Comparison of ENCODE assay signal across 9 mouse cellular contexts in the genomic region with DNA sequence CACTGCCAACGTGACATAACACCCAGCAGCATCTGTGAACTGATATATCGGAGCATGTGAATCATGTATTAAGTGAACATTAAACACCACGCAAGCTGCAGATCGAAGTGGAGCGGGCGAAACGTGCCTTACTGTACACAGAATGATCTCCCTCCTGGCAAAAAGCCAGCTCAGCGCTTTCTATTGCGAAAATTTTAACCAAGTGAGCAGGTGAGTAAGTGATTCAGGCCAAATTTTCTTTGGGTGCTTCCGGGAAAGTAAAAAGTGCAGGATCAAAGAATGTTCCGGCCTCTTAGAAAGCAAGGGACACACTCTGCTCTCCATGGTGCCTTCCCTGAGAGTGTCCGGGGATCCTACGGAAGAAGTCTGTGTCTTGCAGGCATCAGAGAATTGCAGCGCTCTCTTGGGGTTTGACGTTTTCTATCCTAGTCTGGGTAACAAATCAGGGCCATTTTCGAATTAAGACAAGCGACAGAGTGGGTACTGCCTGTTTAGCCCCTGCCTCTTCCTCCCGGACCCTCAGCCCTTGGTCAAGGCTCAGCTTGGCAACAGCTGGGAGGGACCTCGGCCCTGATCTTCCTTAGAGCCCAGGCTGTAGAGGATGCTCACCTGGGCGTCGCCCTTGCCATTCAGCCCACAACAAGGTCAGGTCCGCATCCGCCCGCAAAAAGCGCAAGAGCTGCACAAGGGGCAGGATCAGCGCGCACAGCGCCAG. TPM values are rescaled to one million over a fixed set of nuclear protein-coding genes. Genes with fewer than 3 reads are reported as not detected.
DNase-seq lines count a peak whose midpoint lies in the region; ATAC-seq and TF ChIP-seq lines count a peak whose summit lies in the region.
"Had no signal": no experiment of that assay in that cellular context is flagged by ENCODE, and none has a peak within 500 bp of the region (broad histone marks: within the 10 kb centered on the region; RNA-seq: fewer than 3 reads in every experiment).

No protein-coding gene starts in this region.

- TF ChIP-seq POLR2A in bone marrow, adult 2 months (IDR thresholded peaks at IDR 0.05; ENCODE audit: borderline replicate concordance, control insufficient read depth, low read depth, low read length) = no peak

- peak overlapping the region; percentile 92 for H3K4me2 ChIP-seq in neural tube, embryonic 11.5 days (ENCODE audit: low read depth)
- peak overlapping the region; percentile 74 for H3K4me2 ChIP-seq in hindbrain, embryonic 14.5 days (replicated peaks)
- H3K4me2 ChIP-seq in stomach, embryonic 15.5 days = peak overlapping the region; percentile 93

- WGBS in neural tube, embryonic 11.5 days = 11% methylated on average over 28 of the region's 28 CpGs
- 6% methylated on average over 28 of the region's 28 CpGs for WGBS in bone marrow, adult 2 months
- 6% methylated on average over 28 of the region's 28 CpGs for WGBS in hindbrain, embryonic 14.5 days
- 3% methylated on average over 28 of the region's 28 CpGs for WGBS in stomach, embryonic 15.5 days

- H3K9ac ChIP-seq in neural tube, embryonic 11.5 days (ENCODE audit: low read length) = peak overlapping the region; percentile 65
- H3K9ac ChIP-seq in hindbrain, embryonic 14.5 days = peak overlapping the region; percentile 60
- H3K9ac ChIP-seq in stomach, embryonic 15.5 days = peak overlapping the region; percentile 46

- peak overlapping the region; percentile 51 for H3K4me3 ChIP-seq in neural tube, embryonic 11.5 days (ENCODE audit: low read depth, low read length)
- H3K4me3 ChIP-seq in bone marrow, adult 2 months (replicated peaks; ENCODE audit: control insufficient read depth, low read depth, low read length) = peak overlapping the region; percentile 96
- H3K4me3 ChIP-seq in hindbrain, embryonic 14.5 days (replicated peaks; ENCODE audit: low read length) = peak overlapping the region; percentile 52
- peak overlapping the region; percentile 97 for H3K4me3 ChIP-seq in megakaryocyte, embryonic 14.5 days (replicated peaks)
- H3K4me3 ChIP-seq in stomach, embryonic 15.5 days (replicated peaks) = peak overlapping the region; percentile 68

- DNase-seq in neural tube, embryonic 11.5 days (ENCODE audit: low spot score) = no peak
- DNase-seq in neural tube, embryonic 10.5 days (ENCODE audit: extremely low spot score, low spot score) = no peak
- peak; percentile 41 for DNase-seq in hindbrain, embryonic 14.5 days (ENCODE audit: low spot score)
- DNase-seq in left cerebral cortex, postnatal 25 days (ENCODE audit: low spot score in 2 of 2) = peak; percentile 10 to 32

- peak; percentile 11 for ATAC-seq in neural tube, embryonic 11.5 days (ENCODE audit: insufficient read depth, low FRiP score, low TSS enrichment)
- ATAC-seq in erythroid progenitor cell, adult 5-6 weeks (replicated peaks; ENCODE audit: low FRiP score, poor library complexity, severe bottlenecking) = peak; percentile 34; the same call in 1 of the 2 replicates
- peak; percentile 72; the same call in 1 of the 2 replicates for ATAC-seq in hindbrain, embryonic 14.5 days (ENCODE audit: low FRiP score)
- ATAC-seq in stomach, embryonic 15.5 days (ENCODE audit: insufficient read depth, low FRiP score, low read depth) = peak; percentile 65

- no peaks in the 10 kb centered on the region for H3K9me3 ChIP-seq in neural tube, embryonic 11.5 days (ENCODE audit: control insufficient read depth, low read length)
- no peaks in the 10 kb centered on the region for H3K9me3 ChIP-seq in hindbrain, embryonic 14.5 days (ENCODE audit: control insufficient read depth, low read length)
- H3K9me3 ChIP-seq in megakaryocyte, embryonic 14.5 days = peaks cover 7% of the 10 kb centered on the region
- H3K9me3 ChIP-seq in stomach, embryonic 15.5 days = no peaks in the 10 kb centered on the region

- TF ChIP-seq CTCF in bone marrow, adult 2 months (IDR thresholded peaks at IDR 0.05; ENCODE audit: control insufficient read depth, insufficient read depth, low read length) = no peak

- H3K27ac ChIP-seq in neural tube, embryonic 11.5 days (ENCODE audit: low read depth, low read length) = no peak overlapping the region
- peak overlapping the region; percentile 96 for H3K27ac ChIP-seq in bone marrow, adult 2 months (ENCODE audit: control insufficient read depth, insufficient read depth, low read depth, low read length, poor library complexity)
- H3K27ac ChIP-seq in hindbrain, embryonic 14.5 days = 0 out of 2 replicates have a peak overlapping the region, but pooled peaks have one; percentile 28
- peak overlapping the region; percentile 86 for H3K27ac ChIP-seq in stomach, embryonic 15.5 days

- H3K36me3 ChIP-seq in neural tube, embryonic 11.5 days (ENCODE audit: control insufficient read depth, insufficient read depth, low read length) = no peaks in the 10 kb centered on the region
- no peaks in the 10 kb centered on the region for H3K36me3 ChIP-seq in hindbrain, embryonic 14.5 days (replicated peaks; ENCODE audit: control insufficient read depth, insufficient read depth)
- no peaks in the 10 kb centered on the region for H3K36me3 ChIP-seq in megakaryocyte, embryonic 14.5 days (replicated peaks; ENCODE audit: low read length)
- H3K36me3 ChIP-seq in stomach, embryonic 15.5 days = no peaks in the 10 kb centered on the region

- intact Hi-C loops in left cerebral cortex, postnatal 25 days (cut with DNase I) = loop anchor here (5.0 to 10.0 kb wide), 2 partner anchors 127 to 579 kb away; a partner anchor contains a TSS

- H3K27me3 ChIP-seq in neural tube, embryonic 11.5 days (ENCODE audit: control insufficient read depth, insufficient read depth, low read length) = no peaks in the 10 kb centered on the region
- no peaks in the 10 kb centered on the region for H3K27me3 ChIP-seq in hindbrain, embryonic 14.5 days (ENCODE audit: control insufficient read depth, insufficient read depth, low read length)
- no peaks in the 10 kb centered on the region for H3K27me3 ChIP-seq in megakaryocyte, embryonic 14.5 days (replicated peaks)
- H3K27me3 ChIP-seq in stomach, embryonic 15.5 days (replicated peaks) = no peaks in the 10 kb centered on the region

- peaks cover 4% of the 10 kb centered on the region; the same call in 1 of the 2 replicates for H3K4me1 ChIP-seq in neural tube, embryonic 11.5 days (ENCODE audit: control insufficient read depth, insufficient read depth, low read length)
- peaks cover 5% of the 10 kb centered on the region for H3K4me1 ChIP-seq in bone marrow, adult 2 months (ENCODE audit: control insufficient read depth, insufficient read depth, low read length)
- H3K4me1 ChIP-seq in hindbrain, embryonic 14.5 days (replicated peaks; ENCODE audit: control insufficient read depth, insufficient read depth, low read length) = peaks cover 6% of the 10 kb centered on the region
- peaks cover 27% of the 10 kb centered on the region for H3K4me1 ChIP-seq in megakaryocyte, embryonic 14.5 days
- peaks cover 8% of the 10 kb centered on the region; the same call in 1 of the 2 replicates for H3K4me1 ChIP-seq in stomach, embryonic 15.5 days

RNA-seq across cellular contexts. Expression of a gene that starts 0.5 kb away (rescaled TPM):
- polyA plus RNA-seq in neural tube, embryonic 11.5 days (2014; fragmentation: Nextera tagmentation; extraction: Ambion mirVana) = 7.6 and 7.7 TPM in 2 replicates
- 19.2 and 49.6 TPM in 2 replicates for polyA plus RNA-seq in bone marrow, adult 2 months (2011; ENCODE audit: insufficient read depth, insufficient read length, low replicate concordance, missing spikeins)
- 10.5 and 15.1 TPM in 2 replicates for total RNA-seq in erythroid progenitor cell, adult 5-6 weeks (2015; ENCODE audit: low replicate concordance)
- 8.8 and 23.2 TPM in 2 replicates for total RNA-seq in erythroid progenitor cell, adult 5-6 weeks (2017; ENCODE audit: low replicate concordance)
- polyA plus RNA-seq in hindbrain, embryonic 14.5 days (2014; fragmentation: Nextera tagmentation; extraction: Ambion mirVana) = 15.8 and 16.9 TPM in 2 replicates
- total RNA-seq in left cerebral cortex, postnatal 25 days (2021) = 10 to 100 TPM; 31.4 to 35.9 TPM
- polyA plus RNA-seq in megakaryocyte, embryonic 14.5 days (2012; ENCODE audit: insufficient read depth, low replicate concordance) = 10.5 TPM in 1 of 2 replicates, not detected in the other
- polyA plus RNA-seq in stomach, embryonic 15.5 days (2015; fragmentation: Nextera tagmentation; extraction: Ambion mirVana) = 56.5 and 63.7 TPM in 2 replicates

RNA-seq across cellular contexts. Expression of a gene that starts 14.7 kb away (rescaled TPM):
- polyA plus RNA-seq in neural tube, embryonic 11.5 days (2014; fragmentation: Nextera tagmentation; extraction: Ambion mirVana) = not detected in 2 replicates
- 1.2 and 1.5 TPM in 2 replicates for polyA plus RNA-seq in bone marrow, adult 2 months (2011; ENCODE audit: insufficient read depth, insufficient read length, low replicate concordance, missing spikeins)
- total RNA-seq in erythroid progenitor cell, adult 5-6 weeks (2015; ENCODE audit: low replicate concordance) = not detected in 2 replicates
- not detected in 2 replicates for total RNA-seq in erythroid progenitor cell, adult 5-6 weeks (2017; ENCODE audit: low replicate concordance)
- polyA plus RNA-seq in hindbrain, embryonic 14.5 days (2014; fragmentation: Nextera tagmentation; extraction: Ambion mirVana) = not detected in 2 replicates
- not detected for total RNA-seq in left cerebral cortex, postnatal 25 days (2021)
- not detected in 2 replicates for polyA plus RNA-seq in megakaryocyte, embryonic 14.5 days (2012; ENCODE audit: insufficient read depth, low replicate concordance)
- not detected in 2 replicates for polyA plus RNA-seq in stomach, embryonic 15.5 days (2015; fragmentation: Nextera tagmentation; extraction: Ambion mirVana)
- total RNA-seq: layer of hippocampus, postnatal 36 days had no signal

Comparison
In these comparisons a context has a peak if more than half of its experiments do, and no peak if none do; other contexts are left out.
1. ATAC-seq: peak in every context shown above with its lines; median percentile 72 in hindbrain, embryonic 14.5 days; 65 in stomach, embryonic 15.5 days; 34 in erythroid progenitor cell, adult 5-6 weeks; 11 in neural tube, embryonic 11.5 days.
2. DNase-seq: peak in hindbrain, embryonic 14.5 days (single experiment) and left cerebral cortex, postnatal 25 days (2 of 2); none in neural tube, embryonic 11.5 days (single experiment) and neural tube, embryonic 10.5 days (single experiment).
3. Peak in every context shown above with its lines, with median percentiles within 50 percentile points of each other: H3K4me2 ChIP-seq, H3K4me3 ChIP-seq and H3K9ac ChIP-seq.